Mouse (Mus musculus) ES-Bruce4 (cell line): ENCODE measurements at regions not wholly inside any gene's neighbourhood (a gene's known extent, or its start where the extent isn't known, plus 50 kb on each side); places are given as distances from the start of the nearest gene placed in this dataset.

Source experiments
- H3K27ac ChIP-seq: 2 replicates; pipeline ENCODE4 v1.5.1; 2012; ENCODE audit warnings: low read length, inconsistent platforms; ENCODE audit not compliant: insufficient read depth
- H3K27me3 ChIP-seq: 2 replicates; pipeline ENCODE4 v1.6.1; 2012; ENCODE audit warnings: mild to moderate bottlenecking, low read length, inconsistent platforms; ENCODE audit not compliant: control insufficient read depth, poor library complexity, insufficient read depth, severe bottlenecking
- H3K36me3 ChIP-seq: 2 replicates; pipeline ENCODE4 v1.6.1; 2012; ENCODE audit warnings: inconsistent platforms, mild to moderate bottlenecking, low read length, moderate library complexity; ENCODE audit not compliant: control insufficient read depth, poor library complexity, insufficient read depth, severe bottlenecking
- H3K4me1 ChIP-seq: one replicate; pipeline ENCODE4 v1.8.1; 2011; ENCODE audit warnings: low read length; ENCODE audit not compliant: control insufficient read depth, insufficient read depth
- H3K4me3 ChIP-seq: 2 replicates; pipeline ENCODE4 v1.5.1; 2011; ENCODE audit warnings: low read depth, mild to moderate bottlenecking, low read length
- H3K9ac ChIP-seq: 2 replicates; pipeline ENCODE4 v1.6.1; 2012; ENCODE audit warnings: low read depth, mild to moderate bottlenecking, inconsistent platforms; ENCODE audit not compliant: poor library complexity, severe bottlenecking
- H3K9me3 ChIP-seq: replicated peaks from 2 replicates; pipeline ENCODE4 v1.6.1; 2012; ENCODE audit warnings: mild to moderate bottlenecking, low read length, inconsistent platforms; ENCODE audit not compliant: control insufficient read depth, poor library complexity, insufficient read depth, severe bottlenecking
- CTCF ChIP-seq: IDR thresholded peaks from one replicate; pipeline ENCODE4 v1.8.1; 2011; ENCODE audit warnings: low read depth, low read length
- EP300 ChIP-seq: IDR thresholded peaks from 2 replicates; pipeline ENCODE4 v1.6.1; 2011; ENCODE audit warnings: low read depth, low read length; ENCODE audit not compliant: insufficient read depth
- POLR2A ChIP-seq: IDR thresholded peaks from one replicate; pipeline ENCODE4 v1.8.1; 2011; ENCODE audit warnings: low read length; ENCODE audit not compliant: insufficient read depth

DNA sequence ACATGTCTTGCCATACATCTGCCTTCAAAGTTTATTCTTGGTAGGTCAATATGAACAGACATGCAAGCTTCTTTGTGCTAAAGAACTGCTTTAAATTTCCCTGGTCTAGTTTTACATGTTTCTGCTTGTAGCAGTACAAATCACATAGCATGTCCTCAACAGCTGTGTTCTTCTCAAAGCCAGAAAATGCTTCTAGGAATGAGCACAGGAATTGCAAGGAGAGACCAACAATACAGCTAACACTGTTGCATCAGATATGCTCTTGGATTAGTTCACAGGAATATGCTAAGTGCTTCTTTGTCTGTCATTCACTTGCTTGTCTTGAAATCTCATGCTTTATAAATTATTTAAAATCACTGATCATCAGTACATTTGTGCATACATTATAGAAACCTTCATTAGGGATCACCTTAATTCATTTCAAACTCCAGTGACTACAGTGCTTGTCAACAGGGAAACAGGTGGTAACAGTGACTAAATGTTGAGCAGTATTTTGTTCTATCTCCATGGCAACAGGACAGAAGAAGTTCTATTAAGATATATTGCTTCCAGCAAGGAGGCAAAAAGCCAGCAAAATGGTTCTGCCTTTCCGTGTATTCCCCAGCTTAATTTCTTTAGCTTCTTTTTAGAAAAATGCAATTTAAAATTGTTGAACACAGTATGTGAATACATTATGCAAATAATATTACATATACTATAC is 77.1 kb upstream of the Ndn start:
- H3K4me1 ChIP-seq: no peaks in the 10 kb centered on the region
- H3K9ac ChIP-seq: no peak overlapping the region
- TF ChIP-seq CTCF (no peak), EP300 (no peak), POLR2A (no peak)
- no peak overlapping the region for H3K4me3 ChIP-seq
- H3K9me3 ChIP-seq: no peaks in the 10 kb centered on the region
- H3K36me3 ChIP-seq: no peaks in the 10 kb centered on the region
- H3K27me3 ChIP-seq: no peaks in the 10 kb centered on the region
- no peak overlapping the region for H3K27ac ChIP-seq

DNA sequence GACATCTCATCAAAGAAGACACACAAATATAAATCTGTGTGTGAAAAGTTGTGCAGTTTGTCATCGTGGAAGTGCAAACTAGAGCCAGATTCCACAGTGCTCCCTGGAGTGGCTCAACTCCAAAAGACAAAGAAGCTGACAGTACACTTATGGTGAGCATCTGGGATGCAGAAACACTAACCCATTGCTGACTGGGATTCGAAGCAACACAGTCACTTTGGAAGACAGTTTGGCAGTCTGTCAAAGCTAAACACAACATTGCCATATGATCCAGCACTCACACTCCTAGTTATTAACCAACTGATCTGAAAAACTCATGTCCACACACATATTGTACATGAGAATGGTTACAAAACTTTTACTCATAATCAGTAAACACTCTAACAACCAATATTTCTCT is 70.2 kb upstream of the Ndn start:
- no peak overlapping the region for H3K9ac ChIP-seq
- no peaks in the 10 kb centered on the region for H3K36me3 ChIP-seq
- H3K4me3 ChIP-seq: no peak overlapping the region
- no peaks in the 10 kb centered on the region for H3K4me1 ChIP-seq
- H3K27me3 ChIP-seq: no peaks in the 10 kb centered on the region; the same call in 1 of the 2 replicates
- TF ChIP-seq EP300 (no peak), CTCF (no peak), POLR2A (no peak)
- H3K27ac ChIP-seq: no peak overlapping the region
- no peaks in the 10 kb centered on the region for H3K9me3 ChIP-seq

DNA sequence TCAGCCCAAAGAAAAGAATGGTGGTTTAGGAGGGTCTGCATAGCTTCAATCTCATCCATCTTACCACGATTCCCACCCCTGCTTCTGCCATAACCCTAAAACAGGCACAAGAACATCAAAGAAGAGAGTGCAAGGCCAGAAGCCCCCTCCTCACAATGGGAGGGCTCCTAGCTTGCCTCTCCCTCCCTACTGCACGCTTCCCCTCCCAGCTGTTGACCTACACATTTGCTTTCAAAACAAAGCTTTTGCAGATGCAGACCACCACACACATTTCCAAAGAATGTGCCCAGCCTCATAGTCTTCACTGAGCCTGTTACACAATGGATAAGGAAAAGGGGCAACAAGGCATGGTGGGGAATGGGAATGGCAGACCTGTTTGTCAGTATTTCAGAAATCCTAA is 67.9 kb upstream of the Ndn start:
- H3K4me3 ChIP-seq: no peak overlapping the region
- TF ChIP-seq EP300 (no peak), POLR2A (no peak), CTCF (no peak)

DNA sequence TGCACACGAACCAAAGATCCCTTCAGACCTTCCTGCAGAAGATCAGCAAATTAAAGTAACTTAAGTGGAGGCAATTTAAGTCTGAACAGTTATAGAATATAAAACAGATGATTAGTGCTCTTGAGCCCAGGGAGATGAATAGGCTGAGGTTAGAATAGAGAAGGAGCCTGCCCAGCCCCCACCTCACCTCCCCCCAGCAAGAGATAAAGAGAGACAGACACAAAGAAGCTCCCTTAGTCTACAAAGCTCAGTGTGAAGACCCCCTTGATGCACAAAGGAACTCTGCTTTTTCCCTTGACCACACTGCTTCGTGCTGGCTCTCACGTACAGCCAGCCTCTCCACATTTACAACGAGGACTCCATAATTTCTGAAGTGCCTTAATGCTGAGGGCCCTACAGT is 67.3 kb upstream of the Ndn start:
- no peaks in the 10 kb centered on the region for H3K4me1 ChIP-seq
- no peaks in the 10 kb centered on the region for H3K36me3 ChIP-seq
- no peak overlapping the region for H3K27ac ChIP-seq
- H3K27me3 ChIP-seq: no peaks in the 10 kb centered on the region; the same call in 1 of the 2 replicates
- no peak overlapping the region for H3K4me3 ChIP-seq
- TF ChIP-seq EP300 (no peak), CTCF (no peak), POLR2A (no peak)
- no peaks in the 10 kb centered on the region for H3K9me3 ChIP-seq
- no peak overlapping the region for H3K9ac ChIP-seq

More for the DNA sequence above, 67.9 kb upstream of the Ndn start:
- Histone ChIP-seq H3K4me1 (no peaks in the 10 kb centered on the region), H3K9me3 (no peaks in the 10 kb centered on the region), H3K36me3 (no peaks in the 10 kb centered on the region), H3K27me3 (no peaks in the 10 kb centered on the region; the same call in 1 of the 2 replicates), H3K27ac (no peak overlapping the region), H3K9ac (no peak overlapping the region)
